In genomic region chr5:114969064-114969463, GRCm38 (mm10) we compare ENCODE assay signal across 17 mouse cellular contexts. TPM values are rescaled to one million over a fixed set of nuclear protein-coding genes. Genes with fewer than 3 reads are reported as not detected.
DNase-seq lines count a peak whose midpoint lies in the region; ATAC-seq and TF ChIP-seq lines count a peak whose summit lies in the region.
"Had no signal": no experiment of that assay in that cellular context is flagged by ENCODE, and none has a peak within 500 bp of the region (broad histone marks: within the 10 kb centered on the region; RNA-seq: fewer than 3 reads in every experiment).

No protein-coding gene starts in this region.

- TF ChIP-seq EP300 in stomach, postnatal 0 days (optimal IDR thresholded peaks at IDR 0.05), result no peak

- H3K9ac ChIP-seq in neural tube, embryonic 13.5 days, result 0 out of 2 replicates have a peak overlapping the region, but pooled peaks have one; percentile 12
- no peak overlapping the region for H3K9ac ChIP-seq in neural tube, embryonic 15.5 days (replicated peaks)
- H3K9ac ChIP-seq in liver, embryonic 11.5 days (ENCODE audit: low read depth, low read length), result no peak overlapping the region
- H3K9ac ChIP-seq in stomach, postnatal 0 days (ENCODE audit: low read length), result peak overlapping the region; percentile 65
- H3K9ac ChIP-seq in forebrain, embryonic 13.5 days, result no peak overlapping the region
- H3K9ac ChIP-seq: embryonic facial prominence, embryonic 15.5 days; lung, embryonic 14.5 days had no signal

- H3K27ac ChIP-seq in neural tube, embryonic 13.5 days (replicated peaks), result no peak overlapping the region
- no peak overlapping the region for H3K27ac ChIP-seq in neural tube, embryonic 15.5 days (replicated peaks)
- no peak overlapping the region; the same call in 1 of the 2 replicates for H3K27ac ChIP-seq in liver, embryonic 11.5 days (ENCODE audit: low read depth, low read length)
- H3K27ac ChIP-seq in stomach, postnatal 0 days (replicated peaks), result peak overlapping the region; percentile 89
- no peak overlapping the region for H3K27ac ChIP-seq in forebrain, embryonic 13.5 days
- H3K27ac ChIP-seq: embryonic facial prominence, embryonic 15.5 days; hindbrain, postnatal 0 days had no signal

- no peak overlapping the region for H3K4me2 ChIP-seq in neural tube, embryonic 13.5 days
- no peak overlapping the region for H3K4me2 ChIP-seq in neural tube, embryonic 15.5 days
- peak overlapping the region; percentile 45 for H3K4me2 ChIP-seq in liver, embryonic 11.5 days
- H3K4me2 ChIP-seq in stomach, postnatal 0 days (replicated peaks; ENCODE audit: low read depth), result peak overlapping the region; percentile 49
- no peak overlapping the region for H3K4me2 ChIP-seq in forebrain, embryonic 13.5 days
- H3K4me2 ChIP-seq: embryonic facial prominence, embryonic 15.5 days; lung, embryonic 14.5 days had no signal

- peaks cover 30% of the 10 kb centered on the region for H3K27me3 ChIP-seq in neural tube, embryonic 13.5 days
- H3K27me3 ChIP-seq in neural tube, embryonic 15.5 days (replicated peaks), result peaks cover 5% of the 10 kb centered on the region; the same call in 1 of the 2 replicates
- peaks cover 2% of the 10 kb centered on the region; the same call in 1 of the 2 replicates for H3K27me3 ChIP-seq in liver, embryonic 11.5 days (replicated peaks; ENCODE audit: control insufficient read depth, insufficient read depth, low read length)
- no peaks in the 10 kb centered on the region for H3K27me3 ChIP-seq in stomach, postnatal 0 days (ENCODE audit: control insufficient read depth, insufficient read depth, low read length)
- H3K27me3 ChIP-seq in forebrain, embryonic 13.5 days, result no peaks in the 10 kb centered on the region
- H3K27me3 ChIP-seq: Patski had no signal

- H3K4me3 ChIP-seq in neural tube, embryonic 13.5 days, result no peak overlapping the region
- H3K4me3 ChIP-seq in neural tube, embryonic 15.5 days (replicated peaks), result no peak overlapping the region
- H3K4me3 ChIP-seq in liver, embryonic 11.5 days (ENCODE audit: low read depth, low read length), result peak overlapping the region; percentile 30
- H3K4me3 ChIP-seq in stomach, postnatal 0 days (ENCODE audit: low read depth, low read length), result peak overlapping the region; percentile 29
- H3K4me3 ChIP-seq in forebrain, embryonic 13.5 days, result no peak overlapping the region
- H3K4me3 ChIP-seq: embryonic facial prominence, embryonic 15.5 days had no signal

- ATAC-seq in neural tube, embryonic 13.5 days (ENCODE audit: low read depth), result no peak
- ATAC-seq in neural tube, embryonic 15.5 days (ENCODE audit: low FRiP score), result no peak
- ATAC-seq in liver, embryonic 11.5 days (replicated peaks; ENCODE audit: low FRiP score), result no peak
- ATAC-seq in stomach, postnatal 0 days (ENCODE audit: low FRiP score, low TSS enrichment), result no peak
- ATAC-seq in forebrain, embryonic 13.5 days, result no peak
- ATAC-seq: hindbrain, postnatal 0 days; Patski had no signal

- DNase-seq in kidney, adult 8-10 months, result peak; percentile 90 to 91
- DNase-seq in liver, embryonic 11.5 days (ENCODE audit: low spot score), result no peak
- DNase-seq in stomach, postnatal 0 days (ENCODE audit: low spot score), result peak; percentile 71
- DNase-seq in urinary bladder, adult 18-20 months (ENCODE audit: low spot score in 2 of 2), result no peak
- no peak for DNase-seq in adrenal gland, postnatal 36 days
- DNase-seq: adrenal gland, adult 8-10 months; cerebellum, postnatal 14 days; heart, postnatal 10 days; lung, embryonic 14.5 days had no signal

- H3K4me1 ChIP-seq in neural tube, embryonic 13.5 days (replicated peaks), result peaks cover 14% of the 10 kb centered on the region
- H3K4me1 ChIP-seq in neural tube, embryonic 15.5 days, result peaks cover 15% of the 10 kb centered on the region; the same call in 1 of the 2 replicates
- peaks cover 14% of the 10 kb centered on the region for H3K4me1 ChIP-seq in liver, embryonic 11.5 days (replicated peaks; ENCODE audit: control insufficient read depth, insufficient read depth, low read length)
- H3K4me1 ChIP-seq in stomach, postnatal 0 days (replicated peaks; ENCODE audit: control insufficient read depth, insufficient read depth), result no peaks in the 10 kb centered on the region; the same call in 1 of the 2 replicates
- H3K4me1 ChIP-seq in forebrain, embryonic 13.5 days, result 0 out of 2 replicates have a peak, but pooled peaks cover 5% of the 10 kb centered on the region
- H3K4me1 ChIP-seq: embryonic facial prominence, embryonic 15.5 days had no signal

- TF ChIP-seq CTCF in stomach, postnatal 0 days (IDR thresholded peaks at IDR 0.05; ENCODE audit: low read depth), result no peak

- WGBS in neural tube, embryonic 13.5 days, result 4% methylated on average over 4 of the region's 4 CpGs
- 10% methylated on average over 4 of the region's 4 CpGs for WGBS in neural tube, embryonic 15.5 days
- WGBS in liver, embryonic 11.5 days, result 18% methylated on average over 4 of the region's 4 CpGs
- 14% methylated on average over 4 of the region's 4 CpGs for WGBS in stomach, postnatal 0 days
- 14% methylated on average over 4 of the region's 4 CpGs for WGBS in forebrain, embryonic 13.5 days

- H3K36me3 ChIP-seq in neural tube, embryonic 13.5 days, result no peaks in the 10 kb centered on the region
- H3K36me3 ChIP-seq in neural tube, embryonic 15.5 days, result no peaks in the 10 kb centered on the region
- no peaks in the 10 kb centered on the region for H3K36me3 ChIP-seq in liver, embryonic 11.5 days (ENCODE audit: control insufficient read depth, insufficient read depth, low read length)
- H3K36me3 ChIP-seq in stomach, postnatal 0 days (ENCODE audit: control insufficient read depth, insufficient read depth, low read length), result no peaks in the 10 kb centered on the region
- H3K36me3 ChIP-seq in forebrain, embryonic 13.5 days (ENCODE audit: poor library complexity, severe bottlenecking), result no peaks in the 10 kb centered on the region
- H3K36me3 ChIP-seq: embryonic facial prominence, embryonic 15.5 days had no signal

- no peaks in the 10 kb centered on the region for H3K9me3 ChIP-seq in neural tube, embryonic 13.5 days
- H3K9me3 ChIP-seq in neural tube, embryonic 15.5 days (replicated peaks), result no peaks in the 10 kb centered on the region
- H3K9me3 ChIP-seq in liver, embryonic 11.5 days (ENCODE audit: control insufficient read depth, low read length), result no peaks in the 10 kb centered on the region
- no peaks in the 10 kb centered on the region for H3K9me3 ChIP-seq in stomach, postnatal 0 days (ENCODE audit: control insufficient read depth, low read length)
- H3K9me3 ChIP-seq in forebrain, embryonic 13.5 days (replicated peaks), result no peaks in the 10 kb centered on the region
- H3K9me3 ChIP-seq: embryonic facial prominence, embryonic 15.5 days had no signal

RNA-seq across cellular contexts. Expression of gene Hnf1a, which starts 1.8 kb away (rescaled TPM):
- 0.10 TPM in 1 of 2 replicates, not detected in the other for polyA plus RNA-seq in neural tube, embryonic 13.5 days (2015; fragmentation: Nextera tagmentation; extraction: Ambion mirVana)
- 0.05 and 1.6 TPM in 2 replicates for polyA plus RNA-seq in neural tube, embryonic 15.5 days (2015; fragmentation: Nextera tagmentation; extraction: Ambion mirVana)
- 2.7 and 4.1 TPM in 2 replicates for polyA plus RNA-seq in liver, embryonic 11.5 days (2014; fragmentation: Nextera tagmentation; extraction: Ambion mirVana)
- polyA plus RNA-seq in stomach, postnatal 0 days (2015; fragmentation: Nextera tagmentation; extraction: Ambion mirVana), result 5.4 and 5.7 TPM in 2 replicates
- total RNA-seq in adrenal gland, postnatal 36 days (2021), result under 1 TPM in 1 of 2 experiments, not detected in 1; 0.10 TPM
- polyA plus RNA-seq in forebrain, embryonic 13.5 days (2015; fragmentation: Nextera tagmentation; extraction: Ambion mirVana), result 0.05 and 0.06 TPM in 2 replicates
- total RNA-seq: adrenal gland, adult 8-10 months; heart, postnatal 10 days; hindbrain, postnatal 0 days; left cerebral cortex, postnatal 10 days; megakaryocyte progenitor cell, adult 5-6 weeks had no signal
- polyA plus RNA-seq: lung, embryonic 14.5 days had no signal

RNA-seq across cellular contexts. Expression of gene 2210016L21Rik, which starts 27.1 kb away (rescaled TPM):
- polyA plus RNA-seq in neural tube, embryonic 13.5 days (2015; fragmentation: Nextera tagmentation; extraction: Ambion mirVana), result 94.9 and 111 TPM in 2 replicates
- polyA plus RNA-seq in neural tube, embryonic 15.5 days (2015; fragmentation: Nextera tagmentation; extraction: Ambion mirVana), result 138 and 147 TPM in 2 replicates
- polyA plus RNA-seq in liver, embryonic 11.5 days (2014; fragmentation: Nextera tagmentation; extraction: Ambion mirVana), result 37.1 and 40.3 TPM in 2 replicates
- polyA plus RNA-seq in stomach, postnatal 0 days (2015; fragmentation: Nextera tagmentation; extraction: Ambion mirVana), result 39.2 and 49.8 TPM in 2 replicates
- 10 to 100 TPM; 41.4 to 45.7 TPM for total RNA-seq in adrenal gland, postnatal 36 days (2021)
- polyA plus RNA-seq in forebrain, embryonic 13.5 days (2015; fragmentation: Nextera tagmentation; extraction: Ambion mirVana), result 77.5 and 85.3 TPM in 2 replicates

RNA-seq across cellular contexts. Expression of gene Sppl3, which starts 41.9 kb away (rescaled TPM):
- 15.7 and 21.3 TPM in 2 replicates for polyA plus RNA-seq in neural tube, embryonic 13.5 days (2015; fragmentation: Nextera tagmentation; extraction: Ambion mirVana)
- polyA plus RNA-seq in neural tube, embryonic 15.5 days (2015; fragmentation: Nextera tagmentation; extraction: Ambion mirVana), result 18.2 and 30.9 TPM in 2 replicates
- 14.8 and 17.6 TPM in 2 replicates for polyA plus RNA-seq in liver, embryonic 11.5 days (2014; fragmentation: Nextera tagmentation; extraction: Ambion mirVana)
- 25.2 and 39.8 TPM in 2 replicates for polyA plus RNA-seq in stomach, postnatal 0 days (2015; fragmentation: Nextera tagmentation; extraction: Ambion mirVana)
- total RNA-seq in adrenal gland, postnatal 36 days (2021), result 10 to 100 TPM; 52.0 to 54.1 TPM
- 16.0 and 16.4 TPM in 2 replicates for polyA plus RNA-seq in forebrain, embryonic 13.5 days (2015; fragmentation: Nextera tagmentation; extraction: Ambion mirVana)

RNA-seq across cellular contexts. Expression of gene Oasl1, which starts 46.0 kb away (rescaled TPM):
- 0.50 and 0.66 TPM in 2 replicates for polyA plus RNA-seq in neural tube, embryonic 13.5 days (2015; fragmentation: Nextera tagmentation; extraction: Ambion mirVana)
- polyA plus RNA-seq in neural tube, embryonic 15.5 days (2015; fragmentation: Nextera tagmentation; extraction: Ambion mirVana), result 0.79 and 1.2 TPM in 2 replicates
- 0.36 and 0.55 TPM in 2 replicates for polyA plus RNA-seq in liver, embryonic 11.5 days (2014; fragmentation: Nextera tagmentation; extraction: Ambion mirVana)
- polyA plus RNA-seq in stomach, postnatal 0 days (2015; fragmentation: Nextera tagmentation; extraction: Ambion mirVana), result 14.1 and 14.6 TPM in 2 replicates
- total RNA-seq in adrenal gland, postnatal 36 days (2021), result 1 to 10 TPM; 1.8 to 2.4 TPM
- polyA plus RNA-seq in forebrain, embryonic 13.5 days (2015; fragmentation: Nextera tagmentation; extraction: Ambion mirVana), result 0.15 and 0.28 TPM in 2 replicates
- total RNA-seq: left cerebral cortex, postnatal 10 days had no signal

Comparison
In these comparisons a context has a peak if more than half of its experiments do, and no peak if none do; other contexts are left out.
1. H3K9ac ChIP-seq: peak in neural tube, embryonic 13.5 days (single experiment) and stomach, postnatal 0 days (single experiment); none in neural tube, embryonic 15.5 days (single experiment), liver, embryonic 11.5 days (single experiment) and forebrain, embryonic 13.5 days (single experiment).
2. H3K4me2 ChIP-seq: peak in liver, embryonic 11.5 days (single experiment) and stomach, postnatal 0 days (single experiment); none in neural tube, embryonic 13.5 days (single experiment), neural tube, embryonic 15.5 days (single experiment) and forebrain, embryonic 13.5 days (single experiment).
3. H3K4me3 ChIP-seq: peak in liver, embryonic 11.5 days (single experiment) and stomach, postnatal 0 days (single experiment); none in neural tube, embryonic 13.5 days (single experiment), neural tube, embryonic 15.5 days (single experiment) and forebrain, embryonic 13.5 days (single experiment).
4. DNase-seq: peak in kidney, adult 8-10 months (2 of 2) and stomach, postnatal 0 days (single experiment); none in liver, embryonic 11.5 days (single experiment), urinary bladder, adult 18-20 months (0 of 2) and adrenal gland, postnatal 36 days (0 of 2).